Mouse (Mus musculus): Measurements from ENCODE around the gene Gm3278.
"Not testable (repeated sequence)": the region's sequence is repeated elsewhere in the genome, so short reads cannot be mapped to it uniquely, and the experiment has no call there.

The Gm3278 gene

DNA sequence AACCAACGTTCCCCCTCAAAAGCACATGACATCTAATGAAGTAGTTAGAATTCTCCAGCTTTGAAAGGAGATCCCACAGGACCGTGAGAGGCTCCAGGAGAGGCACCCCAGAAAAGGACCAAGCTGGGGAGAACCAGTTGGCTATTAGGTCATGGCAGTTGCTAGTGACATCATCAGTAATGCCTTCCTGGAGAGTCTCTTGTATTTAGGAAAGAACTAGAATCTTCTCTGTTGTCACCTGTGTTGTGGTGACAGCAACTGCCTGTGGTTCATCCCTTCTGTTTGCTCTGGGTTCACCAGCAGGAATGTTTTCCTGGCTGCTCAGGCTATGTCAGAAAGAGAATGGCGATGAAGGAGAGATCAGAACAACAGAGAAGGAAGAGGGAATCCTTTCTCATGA, at the start of gene Gm3278:
Gene Gm3278, plus strand, starts transcription at position 301 of the 400 bp plus-strand sequence.
- DNase-seq = not testable (repeated sequence)

DNA sequence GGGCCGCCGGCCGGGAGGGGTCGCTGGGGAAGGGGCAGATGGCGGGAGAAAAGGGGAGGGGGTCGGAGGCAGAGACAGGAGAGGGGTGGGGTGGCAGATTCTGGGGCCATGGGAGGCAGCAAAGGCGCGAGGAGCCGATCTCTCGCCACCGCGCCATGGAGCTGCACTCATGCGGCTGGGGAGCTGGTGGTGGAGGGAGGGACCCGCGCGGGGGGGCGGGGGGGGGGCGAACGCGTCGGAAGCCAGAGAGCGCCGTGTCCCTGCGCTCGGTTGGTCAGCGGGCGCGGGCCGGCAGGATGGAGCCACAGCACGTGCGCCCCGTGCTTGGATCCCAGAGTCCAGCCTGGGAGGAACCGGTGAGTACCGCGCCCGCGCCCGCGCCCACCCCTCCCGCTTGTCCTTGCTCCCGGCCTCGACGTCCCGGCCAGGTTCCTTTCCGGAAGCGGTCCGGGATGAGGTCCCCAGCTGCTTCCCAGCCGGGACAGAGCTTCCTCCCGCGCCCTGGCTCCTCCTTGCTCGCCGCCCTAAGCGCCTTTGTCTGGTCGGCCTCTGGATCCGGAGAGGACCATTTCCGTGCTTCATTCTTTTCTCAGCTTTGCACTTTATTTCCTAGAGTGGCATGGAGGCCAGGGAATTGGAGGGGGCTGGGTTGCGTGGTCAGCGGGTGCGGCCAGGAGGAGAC, 36.8 kb upstream of the Gm3278 start, which contains the start of gene Gm3264:
Gene Gm3264, plus strand, starts transcription at position 278 of the 682 bp plus-strand sequence.
- peak; percentile 0 for DNase-seq
